Mouse (Mus musculus) midbrain, embryonic 10.5 days (tissue): ENCODE measurements around the gene Tcp10c. TPM values are rescaled to one million over a fixed set of nuclear protein-coding genes. Genes with fewer than 3 reads are reported as not detected.
"Not testable (repeated sequence)": the region's sequence is repeated elsewhere in the genome, so short reads cannot be mapped to it uniquely, and the experiment has no call there.

Source experiments
- DNase-seq: peaks from one replicate; pipeline ENCODE4 v3.0.0-alpha.2; 2017; ENCODE audit warnings: low spot score
- H3K27ac ChIP-seq: fragments of 300-500 bp; sonication (generic); replicated peaks from 2 replicates; pipeline ENCODE4 v1.5.1; 2016; ENCODE audit warnings: mild to moderate bottlenecking
- H3K27me3 ChIP-seq: fragments of 300-500 bp; sonication (generic); 2 replicates; pipeline ENCODE4 v1.6.1; 2016; ENCODE audit warnings: low read depth, mild to moderate bottlenecking; ENCODE audit not compliant: poor library complexity, severe bottlenecking
- H3K36me3 ChIP-seq: fragments of 300-500 bp; sonication (generic); 2 replicates; pipeline ENCODE4 v1.6.1; 2016; ENCODE audit warnings: mild to moderate bottlenecking, moderate library complexity
- H3K4me1 ChIP-seq: fragments of 300-500 bp; sonication (generic); 2 replicates; pipeline ENCODE4 v1.6.1; 2016
- H3K4me3 ChIP-seq: fragments of 300-500 bp; sonication (generic); 2 replicates; pipeline ENCODE4 v1.5.1; 2016; ENCODE audit warnings: mild to moderate bottlenecking, moderate library complexity
- H3K9me3 ChIP-seq: fragments of 300-500 bp; sonication (generic); replicated peaks from 2 replicates; pipeline ENCODE4 v1.6.1; 2016; ENCODE audit warnings: mild to moderate bottlenecking
- WGBS: fragments of 180-500 bp; shearing (Covaris S2); methylation state at CpG from one replicate; pipeline ENCODE4 v1.1.7; 2016; 5-methylcytosine and 5-hydroxymethylcytosine counted together
- polyA plus RNA-seq: library from polyadenylated mRNA; unstranded; fragments of >200 nt; fragmentation: Nextera tagmentation; extraction: Ambion mirVana; gene quantifications from 2 replicates; pipeline ENCODE4 v1.2.1, GENCODE M21; 2016

The Tcp10c gene
- polyA plus RNA-seq, 1 experiment from 2014 or later = not detected

DNA sequence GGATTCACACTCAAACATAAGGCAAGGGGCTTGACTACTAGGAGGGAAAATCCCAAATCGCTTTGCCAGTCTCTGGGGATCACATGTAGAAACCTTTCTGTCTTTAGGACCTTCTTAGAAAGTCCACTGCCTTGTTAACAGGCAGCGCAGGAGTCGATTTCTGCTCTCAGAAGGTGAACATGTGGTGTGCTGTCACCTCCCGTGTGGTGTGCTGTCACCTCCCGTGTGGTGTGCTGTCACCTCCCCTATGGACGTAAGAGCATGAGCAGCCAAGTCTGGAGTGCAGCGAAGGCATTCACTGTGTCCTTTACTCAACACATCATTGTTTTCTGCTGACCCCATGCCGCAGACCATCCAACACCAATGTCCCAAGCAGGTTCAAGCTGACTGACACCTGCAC is 1.1 kb upstream of the Tcp10c start:
- peaks cover 41% of the 10 kb centered on the region for H3K9me3 ChIP-seq
- not testable (repeated sequence) for H3K27ac ChIP-seq, DNase-seq, H3K36me3 ChIP-seq, H3K27me3 ChIP-seq, H3K4me1 ChIP-seq, H3K4me3 ChIP-seq
- WGBS = 84% methylated on average over 8 of the region's 8 CpGs

GRCm38 (mm10) chr17:13362489-13362888 is 8.1 kb downstream of the Tcp10c start:
- H3K27me3 ChIP-seq, H3K4me3 ChIP-seq, DNase-seq, H3K4me1 ChIP-seq, H3K27ac ChIP-seq, H3K36me3 ChIP-seq: not testable (repeated sequence)
- 86% methylated on average over 2 of the region's 2 CpGs for WGBS
- peaks cover 54% of the 10 kb centered on the region for H3K9me3 ChIP-seq

DNA sequence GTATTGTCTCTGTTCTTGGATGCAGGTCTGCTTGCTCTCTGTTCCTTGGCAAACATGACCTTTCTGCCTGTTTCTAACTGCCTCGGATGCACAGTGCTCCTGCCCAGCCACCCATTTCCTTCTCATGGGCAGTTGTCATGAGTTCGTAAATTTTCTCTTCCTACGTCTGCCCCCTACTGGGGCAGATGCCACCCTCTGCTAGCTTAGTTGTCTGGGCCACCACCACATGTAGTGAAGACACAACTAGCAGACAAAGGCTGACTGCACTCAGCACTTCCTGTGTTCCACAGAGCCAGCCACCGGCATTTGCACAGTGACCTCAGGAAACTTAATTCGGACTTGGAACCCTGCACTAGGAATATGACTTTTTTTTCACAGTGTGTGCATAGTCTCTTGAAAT is 9.4 kb downstream of the Tcp10c start:
- peaks cover 55% of the 10 kb centered on the region for H3K9me3 ChIP-seq
- not testable (repeated sequence) for H3K27me3 ChIP-seq, H3K36me3 ChIP-seq, H3K27ac ChIP-seq, H3K4me3 ChIP-seq, H3K4me1 ChIP-seq, DNase-seq
- WGBS = 88% methylated on average over 5 of the region's 5 CpGs

DNA sequence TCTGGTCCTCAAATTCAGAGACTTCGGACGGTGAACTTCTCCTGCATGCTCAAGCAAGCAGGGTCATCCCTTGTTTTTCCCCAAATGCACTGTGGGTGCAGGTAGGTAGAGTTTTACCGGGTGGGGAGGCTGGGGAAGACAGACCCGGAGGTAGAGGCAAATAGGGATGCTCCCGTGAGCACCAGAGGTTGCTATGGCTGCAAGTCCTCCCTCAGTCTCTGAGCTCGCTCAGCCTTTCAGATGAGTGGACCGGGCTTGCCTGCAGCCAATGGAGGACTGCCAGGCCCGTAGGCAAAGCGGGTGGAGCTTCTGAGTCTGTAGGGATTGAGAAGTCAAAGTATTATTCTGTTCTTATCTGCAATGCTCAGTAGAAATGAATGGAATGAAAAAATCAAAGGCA is 9.8 kb downstream of the Tcp10c start:
- H3K27ac ChIP-seq, H3K36me3 ChIP-seq, H3K4me3 ChIP-seq, H3K4me1 ChIP-seq, H3K27me3 ChIP-seq, DNase-seq: not testable (repeated sequence)
- 90% methylated on average over 9 of the region's 9 CpGs for whole genome bisulfite sequencing
- H3K9me3 ChIP-seq = peaks cover 57% of the 10 kb centered on the region

- peaks cover 53% of the 10 kb centered on the region for H3K9me3 ChIP-seq
- not testable (repeated sequence) for H3K27ac ChIP-seq, H3K36me3 ChIP-seq, H3K4me3 ChIP-seq, H3K4me1 ChIP-seq, H3K27me3 ChIP-seq, DNase-seq
- WGBS = 94% methylated on average over 9 of the region's 9 CpGs
Observed at GRCm38 (mm10) chr17:13367181-13367580, 12.8 kb downstream of the Tcp10c start.

GRCm38 (mm10) chr17:13368658-13369057 is 14.3 kb downstream of the Tcp10c start:
- peaks cover 45% of the 10 kb centered on the region for H3K9me3 ChIP-seq
- not testable (repeated sequence) for H3K27ac ChIP-seq, H3K27me3 ChIP-seq, H3K4me1 ChIP-seq, H3K36me3 ChIP-seq, H3K4me3 ChIP-seq, DNase-seq
- 89% methylated on average over 7 of the region's 7 CpGs for WGBS

GRCm38 (mm10) chr17:13370746-13371145 is 16.4 kb downstream of the Tcp10c start:
- H3K4me1 ChIP-seq, H3K27me3 ChIP-seq, H3K27ac ChIP-seq, DNase-seq, H3K4me3 ChIP-seq, H3K36me3 ChIP-seq: not testable (repeated sequence)
- peaks cover 32% of the 10 kb centered on the region for H3K9me3 ChIP-seq
- 80% methylated on average over 6 of the region's 6 CpGs for WGBS

GRCm38 (mm10) chr17:13378341-13378740 is 24.0 kb downstream of the Tcp10c start:
- WGBS = 83% methylated on average over 3 of the region's 3 CpGs
- not testable (repeated sequence) for H3K4me3 ChIP-seq, H3K27ac ChIP-seq, H3K36me3 ChIP-seq, H3K4me1 ChIP-seq, DNase-seq, H3K27me3 ChIP-seq
- H3K9me3 ChIP-seq = peaks cover 31% of the 10 kb centered on the region

DNA sequence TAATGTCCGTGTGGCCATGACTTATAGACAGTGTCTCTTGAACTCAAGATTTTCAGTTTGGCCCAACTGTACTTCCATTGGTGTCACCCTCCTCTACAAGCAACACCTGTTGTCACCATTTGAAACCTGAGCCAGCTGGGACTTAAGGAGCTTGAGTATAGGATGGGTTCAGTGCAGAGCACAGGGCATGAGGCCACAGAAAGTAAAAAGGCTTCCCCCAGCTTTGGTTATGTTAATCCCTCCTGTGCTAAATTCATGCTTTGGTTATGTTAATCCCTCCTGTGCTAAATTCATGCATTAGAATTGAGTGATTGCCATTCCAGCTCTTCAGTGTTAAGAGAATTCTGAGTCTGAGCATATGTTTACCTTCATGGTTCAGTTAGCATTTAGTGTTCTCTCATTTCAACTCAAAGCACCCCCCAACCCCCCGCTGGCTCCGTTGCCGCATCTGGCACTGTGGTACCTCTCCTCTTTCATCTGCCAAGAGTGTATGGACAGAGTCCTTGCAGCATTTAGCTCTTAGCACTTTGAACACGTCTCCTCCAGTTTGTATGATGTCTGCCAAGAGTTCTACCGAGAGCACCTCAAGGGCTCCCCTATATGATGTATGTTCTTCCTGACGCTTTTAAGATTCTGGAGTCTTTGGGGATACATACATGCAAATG is 25.7 kb downstream of the Tcp10c start:
- not testable (repeated sequence) for H3K27me3 ChIP-seq, DNase-seq, H3K4me1 ChIP-seq, H3K27ac ChIP-seq, H3K36me3 ChIP-seq, H3K4me3 ChIP-seq
- WGBS = 82% methylated on average over 7 of the region's 7 CpGs
- peaks cover 31% of the 10 kb centered on the region for H3K9me3 ChIP-seq

- peaks cover 37% of the 10 kb centered on the region for H3K9me3 ChIP-seq
- H3K27me3 ChIP-seq, DNase-seq, H3K36me3 ChIP-seq, H3K4me3 ChIP-seq, H3K27ac ChIP-seq, H3K4me1 ChIP-seq: not testable (repeated sequence)
- 95% methylated on average over 2 of the region's 2 CpGs for WGBS
Observed at GRCm38 (mm10) chr17:13381286-13381685, 26.9 kb downstream of the Tcp10c start.

DNA sequence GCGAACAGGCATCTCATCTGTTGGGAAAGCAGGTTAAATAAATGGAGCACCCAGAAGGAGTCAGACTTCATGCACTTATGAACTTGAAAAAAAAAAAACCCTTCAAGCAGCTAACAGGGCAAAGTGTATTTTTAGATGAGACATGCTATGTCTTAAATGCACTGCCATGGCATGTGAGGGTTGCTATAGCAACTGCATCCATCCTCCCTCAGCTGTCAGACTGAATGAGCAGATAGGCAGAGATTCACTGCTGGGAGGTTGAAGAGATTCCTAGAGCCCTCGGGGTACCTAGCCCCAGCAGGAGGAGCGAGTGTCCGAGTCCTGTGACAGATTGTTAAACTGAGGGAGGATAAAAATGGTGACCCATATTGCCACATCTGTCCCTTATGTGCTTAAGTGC is 36.6 kb downstream of the Tcp10c start:
- not testable (repeated sequence) for H3K4me1 ChIP-seq, DNase-seq, H3K27me3 ChIP-seq, H3K36me3 ChIP-seq, H3K27ac ChIP-seq, H3K4me3 ChIP-seq
- WGBS = 82% methylated on average over 1 of the region's 4 CpGs
- H3K9me3 ChIP-seq = peaks cover 39% of the 10 kb centered on the region

- WGBS = 87% methylated on average over 4 of the region's 5 CpGs
Observed at GRCm38 (mm10) chr17:13399961-13400360, 45.6 kb downstream of the Tcp10c start.

GRCm38 (mm10) chr17:13402118-13402517 is 47.7 kb downstream of the Tcp10c start:
- H3K27me3 ChIP-seq, H3K36me3 ChIP-seq, H3K4me1 ChIP-seq, H3K4me3 ChIP-seq, H3K27ac ChIP-seq, DNase-seq: not testable (repeated sequence)
- H3K9me3 ChIP-seq = peaks cover 59% of the 10 kb centered on the region

More at GRCm38 (mm10) chr17:13399961-13400360, 45.6 kb downstream of the Tcp10c start:
- H3K9me3 ChIP-seq = peaks cover 56% of the 10 kb centered on the region
- H3K36me3 ChIP-seq, DNase-seq, H3K27me3 ChIP-seq, H3K4me1 ChIP-seq, H3K27ac ChIP-seq, H3K4me3 ChIP-seq: not testable (repeated sequence)
